Mouse (Mus musculus): Measurements from ENCODE around the gene Kif18a.
A peak's percentile ranks its signal among the peaks of the same experiment; 100 is the strongest.

The Kif18a gene

GRCm38 (mm10) chr2:109280600-109281340 is at the start of gene Kif18a, which contains the start of gene Mettl15:
Gene Kif18a, plus strand, starts transcription at chr2:109280738.
Gene Mettl15, minus strand, starts transcription at chr2:109280748.
- DNase-seq: peak; percentile 95

- DNase-seq: no peak
Observed at GRCm38 (mm10) chr2:109233876-109234275, 46.7 kb upstream of the Kif18a start.

GRCm38 (mm10) chr2:109235741-109236140 is 44.8 kb upstream of the Kif18a start:
- no peak for DNase-seq

- no peak for DNase-seq
Observed at GRCm38 (mm10) chr2:109241947-109242346, 38.6 kb upstream of the Kif18a start.

GRCm38 (mm10) chr2:109262779-109263178 is 17.8 kb upstream of the Kif18a start:
- DNase-seq: no peak

- DNase-seq: no peak
Observed at GRCm38 (mm10) chr2:109273098-109273497, 7.4 kb upstream of the Kif18a start.

- DNase-seq: no peak
Observed at GRCm38 (mm10) chr2:109277593-109277992, 2.9 kb upstream of the Kif18a start.

- DNase-seq: peak; percentile 54 to 62
Observed at GRCm38 (mm10) chr2:109278036-109278435, 2.5 kb upstream of the Kif18a start.

- no peak for DNase-seq
Observed at GRCm38 (mm10) chr2:109280272-109280599, 302 bp upstream of the Kif18a start.

- DNase-seq: no peak
Observed at GRCm38 (mm10) chr2:109281341-109281690, 778 bp downstream of the Kif18a start.

- no peak for DNase-seq
Observed at GRCm38 (mm10) chr2:109284121-109284520, 3.6 kb downstream of the Kif18a start.

- no peak for DNase-seq
Observed at GRCm38 (mm10) chr2:109289327-109289726, 8.8 kb downstream of the Kif18a start.

- no peak for DNase-seq
Observed at GRCm38 (mm10) chr2:109296264-109296663, 15.7 kb downstream of the Kif18a start.

- no peak for DNase-seq
Observed at GRCm38 (mm10) chr2:109298160-109298559, 17.6 kb downstream of the Kif18a start.

GRCm38 (mm10) chr2:109302234-109302633 is 21.7 kb downstream of the Kif18a start:
- no peak for DNase-seq

- DNase-seq: no peak
Observed at GRCm38 (mm10) chr2:109303638-109304037, 23.1 kb downstream of the Kif18a start.

GRCm38 (mm10) chr2:109311369-109311768 is 30.8 kb downstream of the Kif18a start:
- DNase-seq: no peak

GRCm38 (mm10) chr2:109331807-109332206 is 51.3 kb downstream of the Kif18a start:
- DNase-seq: no peak

GRCm38 (mm10) chr2:109334237-109334636 is 53.7 kb downstream of the Kif18a start:
- DNase-seq: no peak

- DNase-seq: peak; percentile 5 to 8
Observed at GRCm38 (mm10) chr2:109335765-109336164, 55.2 kb downstream of the Kif18a start.

GRCm38 (mm10) chr2:109345386-109345785 is 64.8 kb downstream of the Kif18a start:
- no peak for DNase-seq

GRCm38 (mm10) chr2:109348742-109349141 is 68.2 kb downstream of the Kif18a start:
- no peak for DNase-seq

- no peak for DNase-seq
Observed at GRCm38 (mm10) chr2:109358456-109359141, 78.1 kb downstream of the Kif18a start.

GRCm38 (mm10) chr2:109365962-109366361 is 85.4 kb downstream of the Kif18a start:
- DNase-seq: peak in 1 of 2 experiments; percentile 17
